1 mouse cellular context compared by ENCODE assay signal in genomic region chr2:31239203-31239696, GRCm38 (mm10).
TF ChIP-seq lines count a peak whose summit lies in the region.

No protein-coding gene starts in this region.

TF ChIP-seq in MEL, 35 proteins besides CTCF, POLR2A, EP300 and RAD21 (continued from another document):
- TF ChIP-seq ZNF384 (IDR thresholded peaks at IDR 0.05; ENCODE audit: low read depth, low read length) = no peak
- TF ChIP-seq E2F4 (IDR thresholded peaks at IDR 0.05; ENCODE audit: borderline replicate concordance, low read depth, low read length) = peak; percentile 84; the same call in 1 of the 2 replicates
- peak; percentile 82; the same call in 1 of the 2 replicates for TF ChIP-seq HCFC1 (IDR thresholded peaks at IDR 0.05; ENCODE audit: low read depth, low read length)
- peak; percentile 99 for TF ChIP-seq TBP (IDR thresholded peaks at IDR 0.05; ENCODE audit: low read depth, low read length)
- TF ChIP-seq USF2 (IDR thresholded peaks at IDR 0.05; ENCODE audit: borderline replicate concordance in 1 of 2, insufficient read depth in 1 of 2, low read depth in 1 of 2, low read length in 2 of 2) = no peak
- TF ChIP-seq ETS1 (IDR thresholded peaks at IDR 0.05; ENCODE audit: low read depth, low read length) = peak; percentile 97
